Mouse (Mus musculus) embryonic fibroblast, embryonic 13.5 days (primary cell): Measurements from ENCODE around the gene Oscp1.

Experiments
- CTCF ChIP-seq: IDR thresholded peaks from 2 replicates; pipeline ENCODE4 v1.5.1; 2011; ENCODE audit warnings: mild to moderate bottlenecking, control low read depth, low read length, moderate library complexity, borderline replicate concordance; ENCODE audit not compliant: insufficient read depth
- POLR2A ChIP-seq: IDR thresholded peaks from 2 replicates; pipeline ENCODE4 v1.6.1; 2011; ENCODE audit warnings: low read depth, mild to moderate bottlenecking, control low read depth, low read length, moderate library complexity

GRCm38 (mm10) chr4:126120052-126120451, 61.7 kb downstream of the Oscp1 start:
- TF ChIP-seq POLR2A (no peak), CTCF (no peak)
